Mouse (Mus musculus): Measurements from ENCODE around the gene Tesc.

Tesc gene

GRCm38 (mm10) chr5:118076721-118077592, 49.4 kb downstream of the Tesc start:
- DNase-seq (ENCODE audit: low read depth): no peak

GRCm38 (mm10) chr5:118078550-118078949, 51.0 kb downstream of the Tesc start:
- DNase-seq (ENCODE audit: low read depth): no peak

- DNase-seq (ENCODE audit: low read depth): peak; percentile 29
Measured at GRCm38 (mm10) chr5:118079354-118079753, 51.8 kb downstream of the Tesc start.

- peak; percentile 27 for DNase-seq (ENCODE audit: low read depth)
Measured at GRCm38 (mm10) chr5:118079839-118080250, 52.3 kb downstream of the Tesc start.

GRCm38 (mm10) chr5:118081374-118081949, 53.9 kb downstream of the Tesc start:
- DNase-seq (ENCODE audit: low read depth): no peak

- peak; percentile 89 for DNase-seq (ENCODE audit: low read depth)
Measured at GRCm38 (mm10) chr5:118081996-118082395, 54.5 kb downstream of the Tesc start.

GRCm38 (mm10) chr5:118083060-118083638, 55.6 kb downstream of the Tesc start:
- DNase-seq (ENCODE audit: low read depth): no peak

GRCm38 (mm10) chr5:118084171-118084727, 56.7 kb downstream of the Tesc start:
- DNase-seq (ENCODE audit: low read depth): no peak

GRCm38 (mm10) chr5:118085313-118085712, 57.8 kb downstream of the Tesc start:
- no peak for DNase-seq (ENCODE audit: low read depth)

GRCm38 (mm10) chr5:118086956-118087355, 59.4 kb downstream of the Tesc start:
- no peak for DNase-seq (ENCODE audit: low read depth)

GRCm38 (mm10) chr5:118089102-118089501, 61.6 kb downstream of the Tesc start:
- no peak for DNase-seq (ENCODE audit: low read depth)

GRCm38 (mm10) chr5:118090101-118090500, 62.6 kb downstream of the Tesc start:
- peak; percentile 7 for DNase-seq (ENCODE audit: low read depth)

- DNase-seq (ENCODE audit: low read depth): peak; percentile 66
Measured at GRCm38 (mm10) chr5:118090837-118091236, 63.3 kb downstream of the Tesc start.

- DNase-seq (ENCODE audit: low read depth): peak; percentile 10
Measured at GRCm38 (mm10) chr5:118093321-118094035, 65.9 kb downstream of the Tesc start.

- DNase-seq (ENCODE audit: low read depth): no peak
Measured at GRCm38 (mm10) chr5:118095433-118095832, 67.9 kb downstream of the Tesc start.

GRCm38 (mm10) chr5:118095849-118096248, 68.3 kb downstream of the Tesc start:
- no peak for DNase-seq (ENCODE audit: low read depth)

- DNase-seq (ENCODE audit: low read depth): no peak
Measured at GRCm38 (mm10) chr5:118096317-118096716, 68.8 kb downstream of the Tesc start.

GRCm38 (mm10) chr5:118099069-118099869, 71.7 kb downstream of the Tesc start:
- no peak for DNase-seq (ENCODE audit: low read depth)

GRCm38 (mm10) chr5:118099870-118100478, 72.4 kb downstream of the Tesc start:
- no peak for DNase-seq (ENCODE audit: low read depth)

- no peak for DNase-seq (ENCODE audit: low read depth)
Measured at GRCm38 (mm10) chr5:118105536-118105935, 78.0 kb downstream of the Tesc start.

GRCm38 (mm10) chr5:118106667-118107066, 79.1 kb downstream of the Tesc start:
- no peak for DNase-seq (ENCODE audit: low read depth)
